Mouse (Mus musculus): ENCODE results near the gene Dync2li1. TPM values are rescaled to one million over a fixed set of nuclear protein-coding genes. Genes with fewer than 3 reads are reported as not detected.

Gene Dync2li1
- polyA plus RNA-seq, 1 experiment from 2014 or later, result 11.9 TPM

DNA sequence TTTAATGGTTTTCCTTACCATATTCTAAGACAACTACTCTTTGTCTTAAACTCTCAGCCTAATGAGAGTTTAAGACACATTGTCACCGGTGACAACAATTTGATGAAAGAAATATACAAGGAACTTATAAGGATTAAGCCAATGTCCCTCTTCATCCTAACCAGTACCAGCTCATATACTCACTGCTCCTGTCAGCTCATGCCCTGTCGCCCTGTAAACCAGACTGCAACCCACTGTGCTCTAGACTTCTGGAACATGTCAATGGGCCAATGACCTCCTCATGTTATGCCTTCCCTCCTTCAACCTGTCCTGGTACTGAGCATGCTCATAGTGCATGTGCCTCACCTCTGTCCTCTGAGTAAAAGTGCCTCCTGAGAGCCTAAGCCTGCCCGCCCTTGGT lies 41.6 kb downstream of the Dync2li1 start:
- WGBS, result 80% methylated on average over 3 of the region's 3 CpGs
- H3K27me3 ChIP-seq (replicated peaks), result no peaks in the 10 kb centered on the region
- no peak overlapping the region for H3K4me2 ChIP-seq
- no peak for ATAC-seq (ENCODE audit: extremely low read depth, insufficient number of reproducible peaks, low FRiP score, low TSS enrichment)
- H3K27ac ChIP-seq (replicated peaks), result no peak overlapping the region
- no peaks in the 10 kb centered on the region for H3K9me3 ChIP-seq
- no peaks in the 10 kb centered on the region for H3K36me3 ChIP-seq
- H3K4me3 ChIP-seq, result no peak overlapping the region
- no peak overlapping the region for H3K9ac ChIP-seq
- peaks cover 13% of the 10 kb centered on the region for H3K4me1 ChIP-seq

DNA sequence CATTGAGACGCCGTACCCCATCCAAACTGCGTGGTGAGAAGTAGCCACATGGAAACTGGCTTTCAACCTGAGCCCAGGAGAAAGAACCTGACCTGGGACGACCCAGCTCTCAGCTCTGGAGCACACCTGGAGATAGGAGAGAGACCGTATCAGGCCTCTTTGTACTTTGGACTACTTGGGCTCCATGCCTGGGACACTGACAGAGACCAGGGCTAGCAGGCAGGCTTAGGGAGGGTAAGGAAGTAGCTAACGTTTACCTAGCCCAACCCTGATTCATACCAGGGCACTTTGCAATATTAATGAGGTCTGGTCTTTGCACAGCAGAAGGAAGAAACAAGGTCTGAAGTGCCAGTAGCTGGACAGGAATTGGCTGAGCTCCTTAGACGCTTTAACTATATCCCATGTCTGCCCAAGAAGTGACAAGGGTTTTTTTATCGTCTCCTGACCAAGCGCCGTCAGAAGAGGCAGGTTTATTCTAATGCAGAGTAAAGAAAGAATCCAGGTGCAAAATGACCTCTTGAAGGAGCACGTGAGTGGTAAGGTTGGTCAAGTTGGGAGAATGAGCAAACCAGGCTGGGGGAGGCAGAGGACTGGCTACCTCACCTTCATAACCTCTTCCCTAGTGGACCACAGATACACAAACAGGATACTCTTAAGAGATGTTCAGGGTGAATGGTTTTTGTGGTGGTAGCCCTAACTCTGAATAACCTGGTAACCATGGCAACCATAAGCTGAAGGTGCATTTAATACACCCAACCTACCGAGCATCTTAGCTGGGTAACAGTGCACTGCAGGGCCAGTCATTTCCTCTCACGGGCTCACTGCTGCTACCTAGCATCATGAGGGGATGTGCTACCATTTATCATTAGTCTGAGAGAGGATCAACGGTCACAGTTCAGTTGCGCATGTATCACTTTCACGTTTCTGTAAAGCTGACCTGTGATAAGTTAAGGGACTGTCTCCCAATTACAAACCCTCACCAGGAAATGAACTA lies 46.4 kb downstream of the Dync2li1 start:
- H3K4me3 ChIP-seq, result no peak overlapping the region
- peaks cover 25% of the 10 kb centered on the region for H3K27me3 ChIP-seq (replicated peaks)
- H3K4me2 ChIP-seq, result no peak overlapping the region
- no peak overlapping the region for H3K27ac ChIP-seq (replicated peaks)
- no peak for ATAC-seq (ENCODE audit: extremely low read depth, insufficient number of reproducible peaks, low FRiP score, low TSS enrichment)
- WGBS, result 65% methylated on average over 16 of the region's 16 CpGs
- 0 out of 2 replicates have a peak, but pooled peaks cover 13% of the 10 kb centered on the region for H3K4me1 ChIP-seq
- H3K36me3 ChIP-seq, result no peaks in the 10 kb centered on the region
- no peak overlapping the region for H3K9ac ChIP-seq
- no peaks in the 10 kb centered on the region for H3K9me3 ChIP-seq

DNA sequence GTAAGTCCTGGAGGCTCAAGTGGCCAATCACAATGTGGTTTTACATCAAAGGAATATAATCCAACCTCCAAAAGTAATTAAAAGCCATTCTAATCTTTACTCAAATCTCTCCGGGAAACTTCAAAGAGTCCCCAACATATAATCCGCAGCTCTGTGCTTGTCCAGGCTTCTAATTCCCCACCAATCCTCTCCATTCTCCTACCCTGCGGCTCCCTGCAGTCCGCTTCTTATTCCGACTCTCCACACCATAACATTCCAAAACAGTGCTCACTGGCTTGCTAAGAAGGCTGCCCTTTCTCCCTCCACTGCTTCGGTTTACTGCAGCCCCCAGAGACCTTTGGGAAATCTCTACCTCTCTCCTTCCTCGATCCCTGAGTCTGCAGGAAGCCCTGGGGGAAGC lies 47.8 kb downstream of the Dync2li1 start:
- Histone ChIP-seq H3K4me3 (no peak overlapping the region), H3K4me2 (no peak overlapping the region), H3K9me3 (no peaks in the 10 kb centered on the region), H3K9ac (no peak overlapping the region), H3K36me3 (no peaks in the 10 kb centered on the region), H3K27me3 (replicated peaks) (peaks cover 25% of the 10 kb centered on the region), H3K27ac (replicated peaks) (no peak overlapping the region), H3K4me1 (0 out of 2 replicates have a peak, but pooled peaks cover 13% of the 10 kb centered on the region)
- WGBS, result 48% methylated on average over 7 of the region's 7 CpGs
- ATAC-seq (ENCODE audit: extremely low read depth, insufficient number of reproducible peaks, low FRiP score, low TSS enrichment), result no peak

DNA sequence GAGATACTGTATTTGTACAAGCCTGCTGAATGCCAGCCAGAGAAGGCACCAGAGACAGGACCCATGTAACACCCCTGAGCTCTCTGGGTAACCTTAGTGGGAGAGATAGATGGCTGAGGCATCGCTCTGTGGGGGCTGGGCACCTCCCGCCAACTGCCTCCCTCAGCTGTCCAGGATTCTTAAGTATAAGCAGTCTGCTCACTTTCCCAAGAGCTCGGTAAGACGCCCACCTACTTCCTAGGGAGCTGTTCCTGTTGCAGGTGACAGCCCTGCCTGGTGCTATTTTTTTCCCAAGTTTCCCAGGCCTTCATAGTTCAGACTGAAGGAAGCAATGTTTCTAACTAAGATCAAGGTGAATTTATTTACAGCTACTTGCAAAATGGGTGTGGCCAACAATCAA lies 48.9 kb downstream of the Dync2li1 start:
- Histone ChIP-seq H3K27ac (replicated peaks) (no peak overlapping the region), H3K36me3 (no peaks in the 10 kb centered on the region), H3K4me1 (0 out of 2 replicates have a peak, but pooled peaks cover 13% of the 10 kb centered on the region), H3K9ac (no peak overlapping the region), H3K27me3 (replicated peaks) (peaks cover 25% of the 10 kb centered on the region), H3K4me3 (no peak overlapping the region), H3K4me2 (peak overlapping the region; percentile 91), H3K9me3 (no peaks in the 10 kb centered on the region)
- 41% methylated on average over 4 of the region's 4 CpGs for WGBS
- ATAC-seq (ENCODE audit: extremely low read depth, insufficient number of reproducible peaks, low FRiP score, low TSS enrichment), result no peak

DNA sequence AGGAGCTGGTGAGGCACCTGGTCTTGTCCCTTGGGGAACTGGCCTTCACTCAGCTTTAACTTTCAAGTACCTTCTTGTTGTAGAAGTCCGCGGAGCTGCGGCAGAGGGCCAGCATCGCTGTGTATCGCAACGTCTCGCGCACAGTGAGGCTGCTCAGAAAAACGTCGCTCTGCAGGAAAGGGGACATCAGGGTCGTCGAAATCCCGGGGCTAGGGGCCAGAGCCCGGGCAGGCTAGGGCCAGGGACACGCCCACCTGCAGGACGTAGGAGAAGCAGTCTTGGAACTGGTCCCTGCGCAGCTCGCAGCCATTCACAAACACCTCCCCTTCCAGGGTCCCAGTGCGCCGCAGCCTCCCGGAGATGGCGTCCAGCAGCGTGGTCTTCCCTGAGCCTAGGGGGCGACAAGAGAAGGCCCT lies 49.7 kb downstream of the Dync2li1 start, which contains the start of gene Abcg8:
Gene Abcg8, plus strand, starts transcription at position 352 of the 416 bp plus-strand sequence.
- H3K36me3 ChIP-seq, result no peaks in the 10 kb centered on the region
- H3K4me1 ChIP-seq, result 0 out of 2 replicates have a peak, but pooled peaks cover 13% of the 10 kb centered on the region
- H3K9me3 ChIP-seq, result no peaks in the 10 kb centered on the region
- H3K4me2 ChIP-seq, result peak within 1 kb of the TSS; percentile 91
- H3K4me3 ChIP-seq, result peak within 1 kb of the TSS; percentile 52
- peaks cover 25% of the 10 kb centered on the region for H3K27me3 ChIP-seq (replicated peaks)
- peak within 1 kb of the TSS; percentile 74 for H3K9ac ChIP-seq
- WGBS, result 1% methylated on average over 24 of the region's 24 CpGs
- no peak within 1 kb of the TSS for H3K27ac ChIP-seq (replicated peaks)
- no peak for ATAC-seq (ENCODE audit: extremely low read depth, insufficient number of reproducible peaks, low FRiP score, low TSS enrichment)

DNA sequence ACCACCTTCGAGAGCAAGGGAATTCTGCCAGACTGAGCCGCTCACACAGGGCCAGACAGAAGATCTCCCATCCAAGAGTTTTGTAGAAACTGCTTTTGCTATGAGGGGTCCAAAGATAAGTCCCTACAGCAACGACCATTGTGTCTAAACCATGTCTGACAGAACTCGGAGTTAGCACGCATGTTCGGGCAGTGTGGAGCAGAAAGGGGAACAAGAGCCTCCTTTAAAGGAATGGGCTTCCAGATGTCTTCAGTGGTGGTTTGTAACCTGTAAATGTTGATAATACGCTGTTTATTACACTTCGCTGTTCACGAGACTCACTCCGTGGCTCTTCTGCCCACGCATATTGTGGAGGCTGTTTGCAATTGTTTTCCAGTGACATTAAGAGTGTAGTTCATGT lies 51.3 kb downstream of the Dync2li1 start:
- no peak overlapping the region for H3K4me2 ChIP-seq
- no peak overlapping the region for H3K27ac ChIP-seq (replicated peaks)
- 0 out of 2 replicates have a peak, but pooled peaks cover 13% of the 10 kb centered on the region for H3K4me1 ChIP-seq
- no peak overlapping the region for H3K4me3 ChIP-seq
- H3K9ac ChIP-seq, result no peak overlapping the region
- 82% methylated on average over 11 of the region's 11 CpGs for WGBS
- peaks cover 25% of the 10 kb centered on the region for H3K27me3 ChIP-seq (replicated peaks)
- no peaks in the 10 kb centered on the region for H3K9me3 ChIP-seq
- ATAC-seq (ENCODE audit: extremely low read depth, insufficient number of reproducible peaks, low FRiP score, low TSS enrichment), result no peak
- H3K36me3 ChIP-seq, result no peaks in the 10 kb centered on the region

DNA sequence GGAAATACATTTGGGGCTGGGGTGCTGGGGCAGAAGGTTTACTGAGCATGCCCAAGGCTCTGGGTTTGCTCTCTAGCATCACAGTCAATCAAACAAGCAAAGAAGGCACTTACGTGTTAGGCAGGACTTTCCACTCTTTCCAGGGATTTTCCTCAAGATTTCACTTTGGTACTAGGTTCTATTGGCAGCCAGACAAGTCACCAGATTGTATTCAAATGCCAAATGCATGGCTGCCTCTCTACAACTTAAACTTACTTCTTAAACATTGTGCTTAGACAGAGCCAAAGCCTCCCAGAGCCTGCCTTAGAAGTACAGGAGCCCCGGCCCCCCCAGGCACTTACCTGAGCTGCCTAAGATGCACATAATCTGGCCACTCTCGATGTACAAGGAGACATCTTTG lies 55.4 kb downstream of the Dync2li1 start:
- Histone ChIP-seq H3K4me1 (peaks cover 13% of the 10 kb centered on the region; the same call in 1 of the 2 replicates), H3K27ac (replicated peaks) (no peak overlapping the region), H3K9ac (no peak overlapping the region), H3K36me3 (no peaks in the 10 kb centered on the region), H3K9me3 (no peaks in the 10 kb centered on the region), H3K4me3 (no peak overlapping the region), H3K4me2 (no peak overlapping the region), H3K27me3 (replicated peaks) (no peaks in the 10 kb centered on the region; the same call in 1 of the 2 replicates)
- 80% methylated on average over 3 of the region's 3 CpGs for whole genome bisulfite sequencing
- ATAC-seq (ENCODE audit: extremely low read depth, insufficient number of reproducible peaks, low FRiP score, low TSS enrichment), result no peak

DNA sequence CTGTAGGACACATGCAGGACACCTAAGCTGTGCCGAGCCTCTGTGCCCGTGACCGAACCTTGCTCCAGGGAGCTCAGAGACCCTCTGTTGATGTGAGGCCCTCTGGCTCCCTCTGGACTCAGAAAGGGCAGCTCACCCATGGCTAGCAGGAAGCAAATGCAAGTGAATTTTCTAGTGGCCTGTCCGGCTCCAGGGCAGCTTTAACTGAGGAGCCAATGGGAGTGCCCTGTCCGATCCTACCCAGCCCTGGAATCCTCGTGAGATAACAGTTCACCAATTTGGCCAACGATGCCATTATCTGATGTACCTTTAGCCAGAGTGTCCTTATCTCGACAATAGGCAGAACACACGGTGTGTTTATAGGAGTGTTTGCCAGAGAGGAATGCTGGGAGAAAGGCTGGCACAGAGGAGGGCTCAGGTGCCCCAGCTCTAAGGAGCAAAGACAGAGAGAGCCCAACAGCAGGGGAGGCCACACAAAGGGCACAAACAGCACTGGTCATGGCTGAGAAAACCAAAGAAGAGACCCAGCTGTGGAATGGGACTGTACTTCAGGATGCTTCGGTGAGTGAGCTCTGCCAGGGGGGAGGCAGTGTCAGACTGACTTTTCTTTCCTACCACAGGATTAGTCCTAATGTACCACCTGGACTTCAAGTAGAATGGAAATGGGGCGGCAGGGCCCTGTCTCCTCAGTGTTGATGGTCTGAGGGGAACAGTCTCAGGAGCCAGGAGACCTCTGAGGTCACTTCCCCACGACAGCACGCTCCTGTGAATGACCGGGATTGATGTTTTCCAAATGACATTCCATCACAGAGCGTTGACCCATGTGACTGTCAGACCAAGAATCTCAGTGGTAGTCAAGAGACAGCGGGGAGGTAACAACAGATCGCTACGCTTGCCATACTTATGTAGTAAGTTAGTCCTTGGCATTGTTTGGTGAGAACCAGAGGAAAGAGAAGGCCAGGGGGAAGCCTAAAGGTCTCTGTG lies 56.7 kb downstream of the Dync2li1 start, which contains the start of gene Abcg5:
Gene Abcg5, minus strand, starts transcription at position 278 of the 984 bp plus-strand sequence.
- ATAC-seq (ENCODE audit: extremely low read depth, insufficient number of reproducible peaks, low FRiP score, low TSS enrichment), result no peak
- H3K4me2 ChIP-seq, result no peak within 1 kb of the TSS
- no peaks in the 10 kb centered on the region for H3K36me3 ChIP-seq
- H3K4me3 ChIP-seq, result no peak within 1 kb of the TSS
- H3K4me1 ChIP-seq, result peaks cover 13% of the 10 kb centered on the region; the same call in 1 of the 2 replicates
- WGBS, result 57% methylated on average over 18 of the region's 18 CpGs
- H3K27ac ChIP-seq (replicated peaks), result no peak within 1 kb of the TSS
- H3K9ac ChIP-seq, result no peak within 1 kb of the TSS
- H3K9me3 ChIP-seq, result no peaks in the 10 kb centered on the region
- no peaks in the 10 kb centered on the region; the same call in 1 of the 2 replicates for H3K27me3 ChIP-seq (replicated peaks)

DNA sequence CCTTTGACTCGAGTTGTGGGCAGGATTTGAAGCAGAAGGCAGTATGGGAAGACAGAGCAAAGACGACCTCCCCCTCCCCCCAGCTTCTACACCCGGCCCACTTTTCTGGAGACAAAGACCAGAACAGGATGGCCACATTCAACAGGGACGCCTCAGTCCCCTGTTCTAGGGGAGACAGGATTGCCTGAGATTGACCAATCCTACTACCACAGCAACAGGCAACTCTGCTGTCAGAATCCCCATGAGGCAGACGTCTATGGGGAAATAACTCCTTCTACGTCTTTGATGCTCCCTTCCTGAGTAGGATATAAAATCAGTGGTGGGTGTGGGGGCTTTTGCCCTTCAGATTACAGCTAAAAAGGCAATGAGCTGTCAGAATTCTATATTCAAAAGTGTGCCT lies 58.0 kb downstream of the Dync2li1 start:
- Histone ChIP-seq H3K4me2 (no peak overlapping the region), H3K4me1 (peaks cover 13% of the 10 kb centered on the region; the same call in 1 of the 2 replicates), H3K9me3 (no peaks in the 10 kb centered on the region), H3K4me3 (no peak overlapping the region), H3K9ac (no peak overlapping the region), H3K27ac (replicated peaks) (no peak overlapping the region), H3K27me3 (replicated peaks) (no peaks in the 10 kb centered on the region; the same call in 1 of the 2 replicates), H3K36me3 (no peaks in the 10 kb centered on the region)
- WGBS, result 34% methylated on average over 6 of the region's 6 CpGs
- no peak for ATAC-seq (ENCODE audit: extremely low read depth, insufficient number of reproducible peaks, low FRiP score, low TSS enrichment)

DNA sequence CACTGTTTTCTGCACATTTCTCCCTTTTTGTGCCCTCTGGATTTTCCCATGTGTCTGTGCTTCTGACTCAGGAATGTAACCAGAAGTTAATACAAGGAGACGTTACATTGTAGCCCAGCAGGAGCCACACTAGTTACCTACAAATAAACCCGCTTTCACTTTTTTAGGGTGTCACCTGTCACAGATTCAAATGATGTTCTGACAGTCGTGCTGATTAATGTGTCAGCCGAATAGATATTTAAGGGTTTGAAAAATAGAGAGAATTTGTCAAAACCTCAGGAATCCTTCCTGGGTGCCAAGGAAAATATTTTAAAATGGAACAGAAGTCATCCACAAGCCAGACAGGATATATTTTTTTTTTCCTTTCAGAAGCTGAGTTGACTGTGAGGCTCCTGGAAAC lies 59.0 kb downstream of the Dync2li1 start:
- Histone ChIP-seq H3K9ac (no peak overlapping the region), H3K27ac (replicated peaks) (no peak overlapping the region), H3K9me3 (no peaks in the 10 kb centered on the region), H3K4me2 (no peak overlapping the region), H3K4me1 (peaks cover 13% of the 10 kb centered on the region; the same call in 1 of the 2 replicates), H3K4me3 (no peak overlapping the region), H3K36me3 (no peaks in the 10 kb centered on the region), H3K27me3 (replicated peaks) (no peaks in the 10 kb centered on the region; the same call in 1 of the 2 replicates)
- 62% methylated on average over 4 of the region's 4 CpGs for WGBS
- no peak for ATAC-seq (ENCODE audit: extremely low read depth, insufficient number of reproducible peaks, low FRiP score, low TSS enrichment)
